Mouse (Mus musculus): ENCODE results near the gene Lbx2.

The Lbx2 gene

GRCm38 (mm10) chr6:83108762-83109668, 22.8 kb downstream of the Lbx2 start, which contains the start of gene Mrpl53:
Gene Mrpl53 (plus strand): TSS chr6:83109040.
- DNase-seq (ENCODE audit: low spot score in 2 of 2), result peak; percentile 81 to 90

- peak in 1 of 2 experiments; percentile 53 for DNase-seq (ENCODE audit: low spot score in 2 of 2)
Measured at GRCm38 (mm10) chr6:83111510-83112136, 25.5 kb downstream of the Lbx2 start.

- peak; percentile 93 to 97 for DNase-seq (ENCODE audit: low spot score in 2 of 2)
Measured at GRCm38 (mm10) chr6:83115011-83115671, 29.0 kb downstream of the Lbx2 start, which contains the start of gene Mogs. Gene Mogs (plus strand): TSS chr6:83115496.

- peak in 1 of 2 experiments; percentile 76 for DNase-seq (ENCODE audit: low spot score in 2 of 2)
Measured at GRCm38 (mm10) chr6:83115682-83116372, 29.7 kb downstream of the Lbx2 start.

GRCm38 (mm10) chr6:83116373-83117164, 30.4 kb downstream of the Lbx2 start:
- peak in 1 of 2 experiments; percentile 64 for DNase-seq (ENCODE audit: low spot score in 2 of 2)

GRCm38 (mm10) chr6:83117165-83117438, 30.9 kb downstream of the Lbx2 start:
- DNase-seq (ENCODE audit: low spot score in 2 of 2), result peak in 1 of 2 experiments; percentile 59

GRCm38 (mm10) chr6:83117616-83118015, 31.4 kb downstream of the Lbx2 start:
- DNase-seq (ENCODE audit: low spot score in 2 of 2), result no peak

GRCm38 (mm10) chr6:83118369-83118768, 32.2 kb downstream of the Lbx2 start:
- no peak for DNase-seq (ENCODE audit: low spot score in 2 of 2)

GRCm38 (mm10) chr6:83118825-83119733, 32.9 kb downstream of the Lbx2 start:
- DNase-seq (ENCODE audit: low spot score in 2 of 2), result no peak

GRCm38 (mm10) chr6:83119734-83120051, 33.5 kb downstream of the Lbx2 start:
- DNase-seq (ENCODE audit: low spot score in 2 of 2), result peak in 1 of 2 experiments; percentile 32

GRCm38 (mm10) chr6:83120930-83121862, 35.0 kb downstream of the Lbx2 start, which contains the start of gene Wbp1:
Gene Wbp1 (minus strand): TSS chr6:83121559.
- peak; percentile 89 to 91 for DNase-seq (ENCODE audit: low spot score in 2 of 2)

- peak in 1 of 2 experiments; percentile 86 for DNase-seq (ENCODE audit: low spot score in 2 of 2)
Measured at GRCm38 (mm10) chr6:83121863-83122710, 35.9 kb downstream of the Lbx2 start.

- DNase-seq (ENCODE audit: low spot score in 2 of 2), result no peak
Measured at GRCm38 (mm10) chr6:83122961-83123360, 36.8 kb downstream of the Lbx2 start.

GRCm38 (mm10) chr6:83124851-83125312, 38.7 kb downstream of the Lbx2 start:
- DNase-seq (ENCODE audit: low spot score in 2 of 2), result peak; percentile 89 to 92

- DNase-seq (ENCODE audit: low spot score in 2 of 2), result no peak
Measured at GRCm38 (mm10) chr6:83125331-83125730, 39.2 kb downstream of the Lbx2 start, which contains the start of gene Ino80b. Gene Ino80b (minus strand): TSS chr6:83125431.

GRCm38 (mm10) chr6:83127419-83127818, 41.3 kb downstream of the Lbx2 start:
- DNase-seq (ENCODE audit: low spot score in 2 of 2), result no peak

GRCm38 (mm10) chr6:83131469-83132034, 45.4 kb downstream of the Lbx2 start:
- no peak for DNase-seq (ENCODE audit: low spot score in 2 of 2)

All from spleen, postnatal 4 days (tissue).